Mouse (Mus musculus) gastrocnemius, adult 2 months (tissue): ENCODE measurements around the gene Tmem230. TPM values are rescaled to one million over a fixed set of nuclear protein-coding genes. Genes with fewer than 3 reads are reported as not detected.
A peak's percentile ranks its signal among the peaks of the same experiment; 100 is the strongest.
"Not testable (repeated sequence)": the region's sequence is repeated elsewhere in the genome, so short reads cannot be mapped to it uniquely, and the experiment has no call there.

Experiments used
- DNase-seq: peaks from one replicate; pipeline ENCODE4 v3.0.0; 2022
- H3K27ac ChIP-seq: fragments of 200-600 bp; 2 replicates; pipeline ENCODE4 v1.8.1; 2022; ENCODE audit warnings: mild to moderate bottlenecking
- H3K4me3 ChIP-seq: fragments of 200-600 bp; 2 replicates; pipeline ENCODE4 v1.8.1; 2022; ENCODE audit warnings: mild to moderate bottlenecking, moderate library complexity
- CTCF ChIP-seq: fragments of 200-600 bp; IDR thresholded peaks from 2 replicates; pipeline ENCODE4 v1.8.1; 2022; ENCODE audit warnings: antibody characterized with exemption, mild to moderate bottlenecking, moderate library complexity
- intact Hi-C: fragments of 180-260 bp; cut with DNase I; formaldehyde crosslinking; loops from one replicate; pipeline ENCODE4 v1.15.1; 2025
- long read RNA-seq, 2 experiments: library from polyadenylated mRNA; stranded (forward); transcript quantifications; one replicate each; pipeline ENCODE4 v2.0.0; 2021
- total RNA-seq, 2 experiments: library from RNA; stranded (reverse); gene quantifications; 2 replicates each; pipeline ENCODE4 v1.2.3; 2021

The Tmem230 gene
- 10 to 100 TPM; 23.2 to 28.1 TPM for total RNA-seq
- long read RNA-seq, experiment 1, transcript Tmem230-201 (4 exons, 1,612 nt) = major isoform, 30 of 38 reads
- long read RNA-seq, experiment 1, partial matches to known transcripts = 0 of 38 reads
- long read RNA-seq, experiment 1, other reads (novel, unspliced or antisense) = 4 of 38 reads
- long read RNA-seq, experiment 2, transcript Tmem230-201 (4 exons, 1,612 nt) = major isoform, 34 of 47 reads
- long read RNA-seq, experiment 2, partial matches to known transcripts = 0 of 47 reads
- long read RNA-seq, experiment 2, other reads (novel, unspliced or antisense) = 10 of 47 reads

- peak within 1 kb of the TSS; percentile 82 for H3K4me3 ChIP-seq
- H3K27ac ChIP-seq = peak within 1 kb of the TSS; percentile 94
- peak; percentile 96 for DNase-seq
- intact Hi-C loops = loop anchor here (10.0 kb wide), 1 partner anchor 433 kb away; no protein-coding TSS in a partner anchor
- peak; percentile 30; the same call in 1 of the 2 replicates for TF ChIP-seq CTCF
Measured at GRCm38 (mm10) chr2:132247539-132248313, at the start of gene Tmem230. Tmem230 (minus strand) TSS chr2:132247807.

DNA sequence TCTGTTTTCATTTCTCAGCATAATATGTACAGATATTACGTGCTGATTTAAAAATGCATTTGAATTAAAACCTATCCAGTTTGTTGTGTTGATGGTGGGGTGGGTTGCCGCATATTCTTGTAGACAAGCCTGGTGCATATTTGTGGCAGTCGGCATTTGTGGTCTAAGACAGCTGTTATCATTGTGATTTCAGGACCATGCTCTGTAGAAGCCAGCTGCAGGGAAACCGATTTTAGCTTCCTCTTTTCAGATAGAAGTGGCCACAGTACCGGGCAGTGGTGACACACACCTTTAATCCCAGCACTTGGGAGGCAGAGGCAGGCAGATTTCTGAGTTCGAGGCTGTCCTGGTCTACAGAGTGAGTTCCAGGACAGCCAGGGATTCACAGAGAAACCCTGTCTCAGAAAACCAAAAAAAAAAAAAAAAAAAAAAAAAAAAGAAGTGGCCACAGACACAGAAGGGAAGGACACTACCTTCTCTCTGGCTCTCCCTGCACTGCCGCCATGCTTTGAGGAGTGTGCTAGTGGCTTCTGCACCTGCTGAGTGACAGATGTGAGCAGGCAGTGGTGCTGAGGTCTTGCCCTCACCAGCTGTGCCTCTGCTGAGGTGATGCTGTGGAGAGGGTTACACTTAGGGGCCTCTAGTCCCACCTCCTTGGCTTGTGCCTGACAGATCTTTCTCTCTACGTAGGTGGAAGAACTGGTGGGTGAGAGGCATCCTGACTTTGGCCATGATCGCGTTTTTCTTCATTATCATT is 46.3 kb upstream of the Tmem230 start:
- no peak overlapping the region for H3K4me3 ChIP-seq
- intact Hi-C loops = no loop called here
- no peak overlapping the region for H3K27ac ChIP-seq
- no peak for DNase-seq
- no peak for TF ChIP-seq CTCF

DNA sequence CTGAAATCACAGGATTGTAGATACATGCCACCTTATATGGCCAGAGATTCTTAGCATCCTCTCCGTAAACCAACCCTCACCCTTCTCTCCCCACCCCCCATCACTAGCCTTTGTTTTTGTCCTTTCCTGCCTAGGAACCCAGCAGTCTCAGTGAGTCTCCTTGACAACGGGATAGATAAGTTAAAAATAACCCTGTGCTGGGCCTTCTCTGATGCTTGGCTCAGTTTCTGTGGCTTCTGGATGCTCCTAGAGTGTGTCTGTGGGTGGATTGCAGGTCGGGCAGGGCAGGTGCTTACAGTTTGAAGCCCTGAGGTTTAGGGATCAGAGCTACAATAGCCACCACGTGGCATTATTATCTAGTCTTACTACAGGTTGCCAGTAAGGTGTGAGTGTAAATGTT is 44.5 kb upstream of the Tmem230 start:
- Histone ChIP-seq H3K27ac (peak overlapping the region; percentile 77), H3K4me3 (no peak overlapping the region)
- TF ChIP-seq CTCF = no peak
- DNase-seq = peak; percentile 42
- intact Hi-C loops = no loop called here

DNA sequence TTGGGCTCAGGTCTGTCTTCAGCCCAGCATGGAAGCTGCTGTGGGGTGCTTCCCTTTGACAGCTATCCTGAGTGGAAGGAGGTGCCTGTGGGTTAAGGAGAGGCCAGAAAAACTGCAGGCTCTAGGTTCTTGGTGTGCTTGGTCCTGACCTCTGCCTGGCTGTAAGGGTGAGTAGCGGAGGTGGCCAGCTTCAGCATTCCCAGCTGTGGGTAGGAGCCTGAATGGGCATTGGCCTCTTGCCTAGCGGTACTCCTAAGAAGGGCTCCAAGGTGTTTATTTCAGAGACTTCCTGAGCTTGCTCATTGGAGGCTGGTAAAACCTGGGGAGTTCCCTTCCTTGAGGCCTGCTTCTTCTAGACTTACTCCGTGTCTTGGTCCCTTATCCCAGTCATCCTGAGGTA is 43.7 kb upstream of the Tmem230 start:
- peak overlapping the region; percentile 77 for H3K27ac ChIP-seq
- H3K4me3 ChIP-seq = no peak overlapping the region
- peak; percentile 80 for DNase-seq
- TF ChIP-seq CTCF = no peak
- intact Hi-C loops = loop anchor here (2.0 kb wide), 1 partner anchor 16 kb away; no protein-coding TSS in a partner anchor

DNA sequence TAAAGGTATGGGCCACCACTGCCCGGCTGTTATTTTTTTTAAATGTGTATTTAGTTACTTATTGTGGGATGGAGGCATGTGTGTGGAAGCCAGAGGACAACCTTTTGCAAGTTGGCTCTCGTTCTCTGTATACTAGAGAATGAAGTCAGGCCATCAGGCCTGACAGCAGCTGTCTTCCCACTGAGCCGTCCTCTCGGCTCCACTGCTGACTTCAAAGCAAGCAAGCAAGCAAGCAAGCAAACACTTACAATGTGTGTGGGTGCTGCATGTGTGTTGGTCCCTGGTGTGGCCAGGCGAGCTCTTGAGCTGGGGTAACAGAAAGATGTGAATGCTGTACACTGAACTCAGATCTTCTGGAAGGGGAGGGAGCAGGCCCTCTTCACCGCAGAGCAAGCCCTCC is 43.2 kb upstream of the Tmem230 start:
- no peak for DNase-seq
- H3K27ac ChIP-seq = peak overlapping the region; percentile 77
- TF ChIP-seq CTCF = no peak
- intact Hi-C loops = loop anchor here (2.0 kb wide), 1 partner anchor 16 kb away; no protein-coding TSS in a partner anchor
- H3K4me3 ChIP-seq = no peak overlapping the region

DNA sequence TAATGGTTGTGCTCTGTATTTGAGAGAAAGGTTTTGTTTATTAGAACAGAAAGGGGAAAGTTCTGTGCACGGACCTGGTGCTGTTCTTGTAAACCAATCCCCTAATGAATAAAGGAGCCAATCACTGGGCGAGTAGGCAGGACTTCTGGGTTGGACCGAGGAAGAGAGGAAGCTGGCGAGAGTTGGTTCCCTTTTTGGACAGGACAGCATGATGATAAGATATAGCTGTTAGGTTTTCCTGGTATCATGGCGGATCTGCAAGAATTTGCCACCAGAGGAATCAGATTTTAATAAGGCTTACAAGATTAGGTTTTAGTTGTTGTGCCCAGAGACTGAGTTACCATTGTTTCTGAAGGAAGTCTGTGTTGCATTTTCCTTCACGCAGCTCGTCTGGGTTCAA is 41.6 kb upstream of the Tmem230 start:
- H3K4me3 ChIP-seq, H3K27ac ChIP-seq, intact Hi-C loops, DNase-seq: not testable (repeated sequence)

GRCm38 (mm10) chr2:132286376-132287076 is 38.9 kb upstream of the Tmem230 start:
- intact Hi-C loops = no loop called here
- Histone ChIP-seq H3K4me3 (peak overlapping the region; percentile 26), H3K27ac (peak overlapping the region; percentile 83)
- DNase-seq = peak; percentile 52
- TF ChIP-seq CTCF = peak; percentile 24; the same call in 1 of the 2 replicates

DNA sequence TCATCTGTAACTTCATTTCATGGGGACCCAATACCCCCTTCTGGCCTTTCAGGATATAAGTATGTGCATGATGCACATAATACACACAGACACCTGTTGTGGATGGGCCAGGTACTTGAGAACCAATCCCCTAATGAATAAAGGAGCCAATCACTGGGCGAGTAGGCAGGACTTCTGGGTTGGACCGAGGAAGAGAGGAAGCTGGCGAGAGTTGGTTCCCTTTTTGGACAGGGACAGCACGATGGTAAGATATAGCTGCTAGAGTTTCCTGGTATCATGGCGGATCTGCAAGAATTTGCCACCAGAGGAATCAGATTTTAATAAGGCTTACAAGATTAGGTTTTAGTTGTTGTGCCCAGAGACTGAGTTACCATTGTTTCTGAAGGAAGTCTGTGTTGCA is 38.1 kb upstream of the Tmem230 start:
- intact Hi-C loops, DNase-seq: not testable (repeated sequence)
- Histone ChIP-seq H3K27ac (peak overlapping the region; percentile 87), H3K4me3 (peak overlapping the region; percentile 53)

DNA sequence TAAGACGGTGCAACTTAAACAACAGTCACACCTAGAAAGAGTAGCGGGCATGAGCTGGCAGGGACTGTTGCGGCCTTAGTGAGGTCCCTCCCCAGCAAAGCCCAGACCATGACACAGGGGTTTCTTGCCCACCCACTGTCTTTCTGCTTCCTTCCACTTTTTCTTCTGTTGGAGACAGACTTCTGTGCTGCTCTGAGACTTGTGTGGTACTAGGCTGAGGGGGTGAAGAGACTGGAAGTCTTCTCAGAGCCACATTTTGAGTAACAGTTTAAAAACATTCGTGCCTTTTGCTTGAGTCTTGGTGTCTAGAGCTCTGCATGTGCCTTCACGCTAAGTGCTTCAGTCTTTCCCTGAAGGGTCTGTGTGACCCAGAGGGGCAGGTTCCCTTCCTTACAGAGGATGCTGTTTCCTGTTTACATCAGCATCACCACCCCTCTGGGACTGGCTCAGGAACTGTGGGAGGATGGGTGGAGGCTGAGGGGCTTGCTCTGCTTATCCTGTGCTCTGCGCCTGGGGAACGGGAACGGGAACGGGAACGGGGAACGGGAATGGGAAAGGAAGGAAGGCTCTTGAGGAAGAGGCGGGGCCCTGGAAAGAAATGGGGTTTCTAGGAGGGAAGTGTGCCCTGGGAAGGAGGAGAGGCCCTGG is 37.0 kb upstream of the Tmem230 start:
- intact Hi-C loops = no loop called here
- H3K4me3 ChIP-seq = peak overlapping the region; percentile 53
- peak; percentile 67 for DNase-seq
- peak overlapping the region; percentile 87 for H3K27ac ChIP-seq
- no peak for TF ChIP-seq CTCF

GRCm38 (mm10) chr2:132283236-132284070 is 35.8 kb upstream of the Tmem230 start:
- intact Hi-C loops = no loop called here
- H3K4me3 ChIP-seq = peak overlapping the region; percentile 53
- TF ChIP-seq CTCF = no peak
- H3K27ac ChIP-seq = peak overlapping the region; percentile 87
- DNase-seq = no peak
